Mouse (Mus musculus) heart, embryonic 10.5 days (tissue): ENCODE measurements around the gene Olfr1128. TPM values are rescaled to one million over a fixed set of nuclear protein-coding genes. Genes with fewer than 3 reads are reported as not detected.

Experiments
- polyA plus RNA-seq: library from polyadenylated mRNA; unstranded; fragments of >200 nt; fragmentation: Nextera tagmentation; extraction: Ambion mirVana; gene quantifications from 2 replicates; pipeline ENCODE4 v1.2.1, GENCODE M21; 2016

Gene Olfr1128
- polyA plus RNA-seq, 1 experiment from 2014 or later, result not detected

Other genes with a start within 250 kb of the Olfr1128 start
- gene Olfr1118, start 238.0 kb downstream of the Olfr1128 start, polyA plus RNA-seq, result not detected in 2 replicates
- gene Olfr1120, start 190.7 kb downstream of the Olfr1128 start, polyA plus RNA-seq, result not detected in 2 replicates
- gene Olfr1121, start 175.6 kb downstream of the Olfr1128 start, polyA plus RNA-seq, result not detected in 2 replicates
- gene Olfr1122, start 159.7 kb downstream of the Olfr1128 start, polyA plus RNA-seq, result not detected in 2 replicates
- gene Olfr1123, start 128.9 kb downstream of the Olfr1128 start, polyA plus RNA-seq, result not detected in 2 replicates
- gene Olfr1124, start 115.3 kb downstream of the Olfr1128 start, polyA plus RNA-seq, result 0.18 TPM in 1 of 2 replicates, not detected in the other
- gene Olfr1126, start 91.6 kb downstream of the Olfr1128 start, polyA plus RNA-seq, result not detected in 2 replicates
- not detected in 2 replicates for gene Pramel7, start 48.4 kb downstream of the Olfr1128 start, polyA plus RNA-seq
- gene Pramel6, start 39.0 kb downstream of the Olfr1128 start, polyA plus RNA-seq, result not detected in 2 replicates
- gene Olfr153, start 13.7 kb downstream of the Olfr1128 start, polyA plus RNA-seq, result not detected in 2 replicates
- not detected in 2 replicates for gene Olfr1129, start 28.4 kb upstream of the Olfr1128 start, polyA plus RNA-seq
- gene Olfr1130, start 60.7 kb upstream of the Olfr1128 start, polyA plus RNA-seq, result not detected in 2 replicates
- not detected in 2 replicates for gene Olfr1131, start 81.6 kb upstream of the Olfr1128 start, polyA plus RNA-seq
- not detected in 2 replicates for gene Olfr1132, start 92.0 kb upstream of the Olfr1128 start, polyA plus RNA-seq
- not detected in 2 replicates for gene Olfr1133, start 101.8 kb upstream of the Olfr1128 start, polyA plus RNA-seq
- gene Olfr1134, start 112.9 kb upstream of the Olfr1128 start, polyA plus RNA-seq, result not detected in 2 replicates
- not detected in 2 replicates for gene Olfr1135, start 128.1 kb upstream of the Olfr1128 start, polyA plus RNA-seq
- not detected in 2 replicates for gene Olfr1136, start 148.4 kb upstream of the Olfr1128 start, polyA plus RNA-seq
- gene Olfr1137, start 167.6 kb upstream of the Olfr1128 start, polyA plus RNA-seq, result not detected in 2 replicates
- not detected in 2 replicates for gene Olfr1138, start 194.4 kb upstream of the Olfr1128 start, polyA plus RNA-seq
- gene Olfr1140, start 198.2 kb upstream of the Olfr1128 start, polyA plus RNA-seq, result not detected in 2 replicates
- gene Olfr1141, start 208.4 kb upstream of the Olfr1128 start, polyA plus RNA-seq, result not detected in 2 replicates
- not detected in 2 replicates for gene Olfr152, start 233.9 kb upstream of the Olfr1128 start, polyA plus RNA-seq